Mouse (Mus musculus) hindbrain, postnatal 0 days (tissue): Measurements from ENCODE around the gene Dmap1. TPM values are rescaled to one million over a fixed set of nuclear protein-coding genes. Genes with fewer than 3 reads are reported as not detected.

Source experiments
- ATAC-seq: fragments of 200-750 bp; cut with Nextera tagmentation; 2 replicates; pipeline ENCODE4 v1.8.0; 2017; ENCODE audit warnings: mild to moderate bottlenecking, moderate TSS enrichment, moderate library complexity
- DNase-seq: peaks from one replicate; pipeline ENCODE4 v3.0.0-alpha.2; 2015; ENCODE audit warnings: low spot score
- H3K27ac ChIP-seq: fragments of 300-500 bp; sonication (generic); 2 replicates; pipeline ENCODE4 v1.5.1; 2014; ENCODE audit warnings: mild to moderate bottlenecking
- H3K27me3 ChIP-seq: fragments of 300-500 bp; sonication (generic); 2 replicates; pipeline ENCODE4 v1.6.1; 2014; ENCODE audit warnings: low read length, mixed read lengths; ENCODE audit not compliant: insufficient read depth
- H3K36me3 ChIP-seq: fragments of 300-500 bp; sonication (generic); 2 replicates; pipeline ENCODE4 v1.6.1; 2014; ENCODE audit warnings: low read length, mixed read lengths; ENCODE audit not compliant: insufficient read depth
- H3K4me1 ChIP-seq: fragments of 300-500 bp; sonication (generic); 2 replicates; pipeline ENCODE4 v1.6.1; 2014; ENCODE audit warnings: antibody characterized with exemption, low read length, mixed read lengths; ENCODE audit not compliant: insufficient read depth
- H3K4me2 ChIP-seq: fragments of 300-500 bp; sonication (generic); 2 replicates; pipeline ENCODE4 v1.6.1; 2014; ENCODE audit warnings: low read depth, mild to moderate bottlenecking, low read length, moderate library complexity, mixed read lengths
- H3K4me3 ChIP-seq: fragments of 300-500 bp; sonication (generic); 2 replicates; pipeline ENCODE4 v1.5.1; 2014; ENCODE audit warnings: low read length
- H3K9ac ChIP-seq: fragments of 300-500 bp; sonication (generic); replicated peaks from 2 replicates; pipeline ENCODE4 v1.6.1; 2014; ENCODE audit warnings: mild to moderate bottlenecking, low read length, moderate library complexity, mixed read lengths
- H3K9me3 ChIP-seq: fragments of 300-500 bp; sonication (generic); 2 replicates; pipeline ENCODE4 v1.6.1; 2016; ENCODE audit warnings: low read length, mixed read lengths
- CTCF ChIP-seq: IDR thresholded peaks from 2 replicates; pipeline ENCODE4 v1.5.1; 2016; ENCODE audit warnings: antibody characterized with exemption, control low read depth, low read depth
- WGBS: fragments of 180-500 bp; shearing (Covaris S2); extraction: QIAGEN DNeasy Blood & Tissue Kit; methylation state at CpG from one replicate; pipeline ENCODE4 v1.1.7; 2014; 5-methylcytosine and 5-hydroxymethylcytosine counted together
- polyA plus RNA-seq: library from polyadenylated mRNA; unstranded; fragments of >200 nt; fragmentation: Nextera tagmentation; extraction: Ambion mirVana; gene quantifications from 2 replicates; pipeline ENCODE4 v1.2.1, GENCODE M21; 2015
- total RNA-seq: library from RNA; depleted of rRNA; stranded (reverse); fragments of >200 nt; gene quantifications from 2 replicates; pipeline ENCODE4 v1.2.3, GENCODE M21; 2014

Gene Dmap1
- total and polyA plus RNA-seq, 2 experiments from 2014 or later: 67.5 to 76.5 TPM

GRCm38 (mm10) chr4:117669874-117670273, 12.2 kb downstream of the Dmap1 start:
- Histone ChIP-seq H3K4me2 (no peak overlapping the region), H3K36me3 (peaks cover 19% of the 10 kb centered on the region), H3K27ac (no peak overlapping the region), H3K9ac (no peak overlapping the region), H3K9me3 (no peaks in the 10 kb centered on the region), H3K4me1 (no peaks in the 10 kb centered on the region), H3K4me3 (no peak overlapping the region), H3K27me3 (no peaks in the 10 kb centered on the region)
- DNase-seq: no peak
- WGBS: 77% methylated on average over 7 of the region's 7 CpGs
- peak; percentile 15; the same call in 1 of the 2 replicates for TF ChIP-seq CTCF
- ATAC-seq: no peak

- WGBS: 72% methylated on average over 8 of the region's 8 CpGs
Measured at GRCm38 (mm10) chr4:117666054-117666453, 16.0 kb downstream of the Dmap1 start.

GRCm38 (mm10) chr4:117665531-117665930, 16.5 kb downstream of the Dmap1 start:
- Histone ChIP-seq H3K4me1 (no peaks in the 10 kb centered on the region), H3K36me3 (no peaks in the 10 kb centered on the region; the same call in 1 of the 2 replicates), H3K9me3 (no peaks in the 10 kb centered on the region), H3K27me3 (no peaks in the 10 kb centered on the region), H3K27ac (no peak overlapping the region), H3K4me2 (no peak overlapping the region), H3K9ac (no peak overlapping the region), H3K4me3 (no peak overlapping the region)
- 37% methylated on average over 7 of the region's 7 CpGs for WGBS
- ATAC-seq (peak; percentile 62; the same call in 1 of the 2 replicates), DNase-seq (peak; percentile 75)
- TF ChIP-seq CTCF: no peak

More at GRCm38 (mm10) chr4:117666054-117666453, 16.0 kb downstream of the Dmap1 start:
- Histone ChIP-seq H3K9me3 (no peaks in the 10 kb centered on the region), H3K27me3 (no peaks in the 10 kb centered on the region), H3K27ac (no peak overlapping the region), H3K4me3 (no peak overlapping the region), H3K4me2 (no peak overlapping the region), H3K36me3 (no peaks in the 10 kb centered on the region), H3K9ac (no peak overlapping the region), H3K4me1 (no peaks in the 10 kb centered on the region)
- ATAC-seq (no peak), DNase-seq (no peak)
- TF ChIP-seq CTCF: no peak

GRCm38 (mm10) chr4:117664411-117665137, 17.5 kb downstream of the Dmap1 start:
- Histone ChIP-seq H3K9me3 (no peaks in the 10 kb centered on the region), H3K36me3 (no peaks in the 10 kb centered on the region; the same call in 1 of the 2 replicates), H3K27me3 (no peaks in the 10 kb centered on the region), H3K4me2 (no peak overlapping the region), H3K4me1 (no peaks in the 10 kb centered on the region), H3K4me3 (no peak overlapping the region), H3K9ac (no peak overlapping the region), H3K27ac (no peak overlapping the region)
- no peak for TF ChIP-seq CTCF
- 68% methylated on average over 10 of the region's 10 CpGs for WGBS
- ATAC-seq (no peak), DNase-seq (no peak)

- no peak for ATAC-seq
- no peak overlapping the region for H3K27ac ChIP-seq
Measured at GRCm38 (mm10) chr4:117660001-117660400, 22.1 kb downstream of the Dmap1 start.

GRCm38 (mm10) chr4:117658582-117659444, 23.3 kb downstream of the Dmap1 start:
- no peak overlapping the region for H3K9ac ChIP-seq
- no peak overlapping the region for H3K4me3 ChIP-seq
- ATAC-seq (peak; percentile 61), DNase-seq (peak; percentile 49)
- no peaks in the 10 kb centered on the region for H3K27me3 ChIP-seq
- H3K4me1 ChIP-seq: peaks cover 2% of the 10 kb centered on the region; the same call in 1 of the 2 replicates
- WGBS: 55% methylated on average over 14 of the region's 14 CpGs
- H3K4me2 ChIP-seq: no peak overlapping the region
- no peaks in the 10 kb centered on the region; the same call in 1 of the 2 replicates for H3K36me3 ChIP-seq
- no peaks in the 10 kb centered on the region for H3K9me3 ChIP-seq
- no peak overlapping the region for H3K27ac ChIP-seq
- TF ChIP-seq CTCF: peak; percentile 58

More at GRCm38 (mm10) chr4:117660001-117660400, 22.1 kb downstream of the Dmap1 start:
- no peak for DNase-seq
- Histone ChIP-seq H3K9ac (no peak overlapping the region), H3K36me3 (no peaks in the 10 kb centered on the region; the same call in 1 of the 2 replicates), H3K4me1 (peaks cover 2% of the 10 kb centered on the region; the same call in 1 of the 2 replicates), H3K9me3 (no peaks in the 10 kb centered on the region), H3K4me3 (no peak overlapping the region), H3K27me3 (no peaks in the 10 kb centered on the region), H3K4me2 (no peak overlapping the region)
- WGBS: 93% methylated on average over 5 of the region's 5 CpGs
- no peak for TF ChIP-seq CTCF
